Mouse (Mus musculus): ENCODE data around the gene Cbr4. TPM values are rescaled to one million over a fixed set of nuclear protein-coding genes. Genes with fewer than 3 reads are reported as not detected.

Gene Cbr4
- total and polyA plus RNA-seq, 3 experiments: 37.0 to 59.1 (median 40.2) TPM

GRCm38 (mm10) chr8:61515110-61515930 is 27.8 kb downstream of the Cbr4 start:
- H3K9me3 ChIP-seq (replicated peaks; ENCODE audit: low read length): no peaks in the 10 kb centered on the region
- in situ Hi-C loops (cut with MboI; ENCODE audit: low pct_ligation_motif_present, low pct_unique_long_range_greater_than_20kb, low sequenced_read_pairs): loop anchor here (25.0 kb wide), 3 partner anchors 453 to 1003 kb away; partner anchors contain the start of genes Aadat and Gm10283
- H3K36me3 ChIP-seq (replicated peaks in 1 of 2; ENCODE audit: control insufficient read depth in 1 of 2, insufficient read depth in 1 of 2, low read length in 1 of 2): peaks cover 8 to 33% of the 10 kb centered on the region in 2 experiments
- peaks cover 3 to 18% of the 10 kb centered on the region in 2 experiments for H3K4me1 ChIP-seq (ENCODE audit: control insufficient read depth in 1 of 2, insufficient read depth in 2 of 2)
- DNase-seq (ENCODE audit: extremely low read depth): no peak
- no peak overlapping the region for H3K9ac ChIP-seq (ENCODE audit: insufficient read depth, low read depth)
- no peak for TF ChIP-seq E2F4 (IDR thresholded peaks at IDR 0.05; ENCODE audit: insufficient replicate concordance, low read depth, low read length)
- no peak for TF ChIP-seq ZC3H11A (IDR thresholded peaks at IDR 0.05; ENCODE audit: low read depth, low read length)
- no peak for TF ChIP-seq ZMIZ1 (IDR thresholded peaks at IDR 0.05; ENCODE audit: low read depth, low read length)
- no peak for TF ChIP-seq TBP (conservative IDR thresholded peaks at IDR 0.05; ENCODE audit: low read depth, low read length)
- TF ChIP-seq MXI1 (IDR thresholded peaks at IDR 0.05; ENCODE audit: low read depth, low read length): no peak
- TF ChIP-seq ZKSCAN1 (IDR thresholded peaks at IDR 0.05; ENCODE audit: borderline replicate concordance, low read depth, low read length): no peak
- no peak for TF ChIP-seq MAFK (IDR thresholded peaks at IDR 0.05; ENCODE audit: insufficient replicate concordance, low read length)
- TF ChIP-seq TCF12 (IDR thresholded peaks at IDR 0.05; ENCODE audit: low read depth, low read length): no peak
- TF ChIP-seq NRF1 (IDR thresholded peaks at IDR 0.05; ENCODE audit: low read depth, low read length): no peak
- no peak for TF ChIP-seq SMC3 (IDR thresholded peaks at IDR 0.05; ENCODE audit: low read depth, low read length)
- TF ChIP-seq ZNF384 (IDR thresholded peaks at IDR 0.05; ENCODE audit: low read depth, low read length): no peak
- TF ChIP-seq USF2 (conservative IDR thresholded peaks at IDR 0.05; ENCODE audit: low read depth, low read length): no peak
- no peak for TF ChIP-seq POLR2A (IDR thresholded peaks at IDR 0.05; ENCODE audit: low read depth, low read length)
- no peak for TF ChIP-seq MEF2A (IDR thresholded peaks at IDR 0.05; ENCODE audit: borderline replicate concordance, low read depth, low read length)
- TF ChIP-seq JUND (conservative IDR thresholded peaks at IDR 0.05; ENCODE audit: low read depth, low read length): no peak
- no peak overlapping the region for H3K27ac ChIP-seq (ENCODE audit: insufficient read depth, low read depth)
- H3K4me2 ChIP-seq (ENCODE audit: insufficient read depth, low read depth, poor library complexity, severe bottlenecking): no peak overlapping the region
- H3K27me3 ChIP-seq (replicated peaks): no peaks in the 10 kb centered on the region
- H3K79me2 ChIP-seq (replicated peaks; ENCODE audit: control insufficient read depth, extremely low read depth, insufficient read depth, poor library complexity, severe bottlenecking): no peaks in the 10 kb centered on the region
- no peak overlapping the region for H3K4me3 ChIP-seq (replicated peaks in 1 of 3; ENCODE audit: low read depth in 2 of 3, low read length in 2 of 3, poor library complexity in 1 of 3)
- dilution Hi-C loops (cut with MboI; ENCODE audit: extremely low pct_ligation_motif_present, extremely low pct_unique_long_range_greater_than_20kb, low sequenced_read_pairs): no loop called here

- no peak overlapping the region for H3K4me3 ChIP-seq (replicated peaks in 1 of 3; ENCODE audit: low read depth in 2 of 3, low read length in 2 of 3, poor library complexity in 1 of 3)
- peaks cover 3 to 18% of the 10 kb centered on the region in 2 experiments; a peak in 3 of 4 replicates for H3K4me1 ChIP-seq (ENCODE audit: control insufficient read depth in 1 of 2, insufficient read depth in 2 of 2)
- H3K27me3 ChIP-seq (replicated peaks): no peaks in the 10 kb centered on the region
- H3K9me3 ChIP-seq (replicated peaks; ENCODE audit: low read length): no peaks in the 10 kb centered on the region
- peak; percentile 82 for DNase-seq (ENCODE audit: extremely low read depth)
- H3K36me3 ChIP-seq (replicated peaks in 1 of 2; ENCODE audit: control insufficient read depth in 1 of 2, insufficient read depth in 1 of 2, low read length in 1 of 2): peaks cover 6 to 32% of the 10 kb centered on the region in 2 experiments
- no peak overlapping the region for H3K27ac ChIP-seq (ENCODE audit: insufficient read depth, low read depth)
- H3K9ac ChIP-seq (ENCODE audit: insufficient read depth, low read depth): no peak overlapping the region
- no peaks in the 10 kb centered on the region for H3K79me2 ChIP-seq (replicated peaks; ENCODE audit: control insufficient read depth, extremely low read depth, insufficient read depth, poor library complexity, severe bottlenecking)
- dilution Hi-C loops (cut with MboI; ENCODE audit: extremely low pct_ligation_motif_present, extremely low pct_unique_long_range_greater_than_20kb, low sequenced_read_pairs): no loop called here
- no peak overlapping the region for H3K4me2 ChIP-seq (ENCODE audit: insufficient read depth, low read depth, poor library complexity, severe bottlenecking)
- in situ Hi-C loops (cut with MboI; ENCODE audit: low pct_ligation_motif_present, low pct_unique_long_range_greater_than_20kb, low sequenced_read_pairs): loop anchor here (25.0 kb wide), 3 partner anchors 454 to 1004 kb away; partner anchors contain the start of genes Aadat and Gm10283
- TF ChIP-seq CHD1 (IDR thresholded peaks at IDR 0.05; ENCODE audit: low read depth, low read length) (no peak), JUND (conservative IDR thresholded peaks at IDR 0.05; ENCODE audit: low read depth, low read length) (0 out of 2 replicates have a peak, but pooled peaks have one; percentile 36), NELFE (IDR thresholded peaks at IDR 0.05; ENCODE audit: low read depth, low read length) (peak; percentile 49; the same call in 1 of the 2 replicates), ZKSCAN1 (IDR thresholded peaks at IDR 0.05; ENCODE audit: borderline replicate concordance, low read depth, low read length) (no peak), HCFC1 (IDR thresholded peaks at IDR 0.05; ENCODE audit: low read depth, low read length) (no peak), EP300 (IDR thresholded peaks at IDR 0.05; ENCODE audit: low read length) (no peak), SIN3A (IDR thresholded peaks at IDR 0.05; ENCODE audit: low read length) (peak; percentile 44; the same call in 1 of the 2 replicates), MXI1 (IDR thresholded peaks at IDR 0.05; ENCODE audit: low read depth, low read length) (no peak), PAX5 (IDR thresholded peaks at IDR 0.05; ENCODE audit: low read length) (no peak), NRF1 (IDR thresholded peaks at IDR 0.05; ENCODE audit: low read depth, low read length) (no peak), ELF1 (IDR thresholded peaks at IDR 0.05; ENCODE audit: low read depth, low read length) (no peak), SMC3 (IDR thresholded peaks at IDR 0.05; ENCODE audit: low read depth, low read length) (peak; percentile 81), MEF2A (IDR thresholded peaks at IDR 0.05; ENCODE audit: borderline replicate concordance, low read depth, low read length) (no peak), MYC (IDR thresholded peaks at IDR 0.05; ENCODE audit: low read depth, low read length) (0 out of 2 replicates have a peak, but pooled peaks have one; percentile 27), KAT2A (IDR thresholded peaks at IDR 0.05; ENCODE audit: insufficient replicate concordance, low read length) (no peak), USF1 (IDR thresholded peaks at IDR 0.05; ENCODE audit: low read depth, low read length) (no peak), GABPA (IDR thresholded peaks at IDR 0.05; ENCODE audit: insufficient replicate concordance, low read depth, low read length) (no peak), JUN (IDR thresholded peaks at IDR 0.05; ENCODE audit: insufficient read depth, low read depth, low read length) (no peak)
Measured at GRCm38 (mm10) chr8:61515931-61516744, 28.6 kb downstream of the Cbr4 start.

All from CH12.LX (cell line).